Mouse (Mus musculus): Measurements from ENCODE around the gene Galnt10. TPM values are rescaled to one million over a fixed set of nuclear protein-coding genes. Genes with fewer than 3 reads are reported as not detected.

The Galnt10 gene
- total and polyA plus RNA-seq, 3 experiments, result 5.2 to 8.7 (median 5.6) TPM

- Histone ChIP-seq H3K4me1 (ENCODE audit: control insufficient read depth, insufficient read depth, low read length) (peaks cover 1% of the 10 kb centered on the region; the same call in 1 of the 2 replicates), H3K4me3 (no peak overlapping the region), H3K36me3 (ENCODE audit: control insufficient read depth, insufficient read depth, low read length) (no peaks in the 10 kb centered on the region), H3K27me3 (ENCODE audit: control insufficient read depth, insufficient read depth, low read length) (no peaks in the 10 kb centered on the region), H3K79me2 (replicated peaks; ENCODE audit: control insufficient read depth, insufficient read depth, low read length) (no peaks in the 10 kb centered on the region), H3K27ac (no peak overlapping the region), H3K9ac (ENCODE audit: low read depth, low read length) (no peak overlapping the region)
- intact Hi-C loops (cut with DNase I), result no loop called here
- DNase-seq, result peak in 1 of 2 experiments; percentile 8
- 76% methylated on average over 7 of the region's 7 CpGs for WGBS
- TF ChIP-seq EP300 (IDR thresholded peaks at IDR 0.05; ENCODE audit: insufficient read depth, low read depth, low read length) (no peak), POLR2A (IDR thresholded peaks at IDR 0.05; ENCODE audit: insufficient read depth, low read depth, low read length) (no peak), CTCF (IDR thresholded peaks at IDR 0.05) (no peak)
Observed at GRCm38 (mm10) chr11:57631805-57632485, 13.3 kb upstream of the Galnt10 start.

DNA sequence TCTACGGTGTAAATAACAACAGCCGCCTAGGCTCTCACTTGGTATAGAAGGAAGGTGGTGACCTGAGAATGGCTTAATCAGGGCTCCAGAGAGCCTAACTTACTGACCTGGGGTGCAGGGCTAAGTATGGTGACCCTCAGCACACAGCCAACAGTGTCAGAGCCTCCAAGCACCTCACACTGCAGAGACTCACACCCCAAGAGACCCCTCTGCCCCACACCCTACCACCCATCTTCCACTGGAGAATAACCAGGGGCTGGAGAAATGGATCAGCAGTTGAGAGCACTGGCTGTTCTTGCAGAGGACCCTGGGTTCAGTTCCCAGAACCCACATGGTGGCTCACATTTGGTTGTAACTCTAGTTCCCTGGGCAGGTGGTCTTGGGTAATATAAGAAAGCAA, 12.2 kb upstream of the Galnt10 start:
- H3K27ac ChIP-seq, result no peak overlapping the region
- H3K36me3 ChIP-seq (ENCODE audit: control insufficient read depth, insufficient read depth, low read length), result no peaks in the 10 kb centered on the region
- TF ChIP-seq EP300 (IDR thresholded peaks at IDR 0.05; ENCODE audit: insufficient read depth, low read depth, low read length), result no peak
- TF ChIP-seq POLR2A (IDR thresholded peaks at IDR 0.05; ENCODE audit: insufficient read depth, low read depth, low read length), result no peak
- TF ChIP-seq CTCF (IDR thresholded peaks at IDR 0.05), result no peak
- peak in 1 of 2 experiments; percentile 6 for DNase-seq
- no peaks in the 10 kb centered on the region for H3K4me1 ChIP-seq (ENCODE audit: control insufficient read depth, insufficient read depth, low read length)
- no peaks in the 10 kb centered on the region for H3K79me2 ChIP-seq (replicated peaks; ENCODE audit: control insufficient read depth, insufficient read depth, low read length)
- 98% methylated on average over 2 of the region's 2 CpGs for WGBS
- no peak overlapping the region for H3K9ac ChIP-seq (ENCODE audit: low read depth, low read length)
- H3K4me3 ChIP-seq, result no peak overlapping the region
- no peaks in the 10 kb centered on the region for H3K27me3 ChIP-seq (ENCODE audit: control insufficient read depth, insufficient read depth, low read length)
- intact Hi-C loops (cut with DNase I), result no loop called here

GRCm38 (mm10) chr11:57633975-57634585, 11.2 kb upstream of the Galnt10 start:
- Histone ChIP-seq H3K79me2 (replicated peaks; ENCODE audit: control insufficient read depth, insufficient read depth, low read length) (no peaks in the 10 kb centered on the region), H3K9ac (ENCODE audit: low read depth, low read length) (no peak overlapping the region), H3K4me1 (ENCODE audit: control insufficient read depth, insufficient read depth, low read length) (no peaks in the 10 kb centered on the region), H3K27me3 (ENCODE audit: control insufficient read depth, insufficient read depth, low read length) (no peaks in the 10 kb centered on the region), H3K36me3 (ENCODE audit: control insufficient read depth, insufficient read depth, low read length) (no peaks in the 10 kb centered on the region), H3K4me3 (no peak overlapping the region), H3K27ac (no peak overlapping the region)
- intact Hi-C loops (cut with DNase I), result no loop called here
- WGBS, result 69% methylated on average over 6 of the region's 6 CpGs
- TF ChIP-seq POLR2A (IDR thresholded peaks at IDR 0.05; ENCODE audit: insufficient read depth, low read depth, low read length), result no peak
- TF ChIP-seq EP300 (IDR thresholded peaks at IDR 0.05; ENCODE audit: insufficient read depth, low read depth, low read length), result no peak
- TF ChIP-seq CTCF (IDR thresholded peaks at IDR 0.05), result no peak
- peak in 1 of 2 experiments; percentile 14 for DNase-seq

GRCm38 (mm10) chr11:57635148-57635547, 10.1 kb upstream of the Galnt10 start:
- no peak for TF ChIP-seq POLR2A (IDR thresholded peaks at IDR 0.05; ENCODE audit: insufficient read depth, low read depth, low read length)
- TF ChIP-seq EP300 (IDR thresholded peaks at IDR 0.05; ENCODE audit: insufficient read depth, low read depth, low read length), result no peak
- TF ChIP-seq CTCF (IDR thresholded peaks at IDR 0.05), result no peak
- WGBS, result 23% methylated on average over 9 of the region's 9 CpGs
- H3K4me3 ChIP-seq, result no peak overlapping the region
- no peaks in the 10 kb centered on the region for H3K4me1 ChIP-seq (ENCODE audit: control insufficient read depth, insufficient read depth, low read length)
- H3K27me3 ChIP-seq (ENCODE audit: control insufficient read depth, insufficient read depth, low read length), result no peaks in the 10 kb centered on the region
- DNase-seq, result peak in 1 of 2 experiments; percentile 14
- H3K27ac ChIP-seq, result no peak overlapping the region
- no peaks in the 10 kb centered on the region for H3K79me2 ChIP-seq (replicated peaks; ENCODE audit: control insufficient read depth, insufficient read depth, low read length)
- H3K9ac ChIP-seq (ENCODE audit: low read depth, low read length), result no peak overlapping the region
- H3K36me3 ChIP-seq (ENCODE audit: control insufficient read depth, insufficient read depth, low read length), result no peaks in the 10 kb centered on the region
- intact Hi-C loops (cut with DNase I), result no loop called here

DNA sequence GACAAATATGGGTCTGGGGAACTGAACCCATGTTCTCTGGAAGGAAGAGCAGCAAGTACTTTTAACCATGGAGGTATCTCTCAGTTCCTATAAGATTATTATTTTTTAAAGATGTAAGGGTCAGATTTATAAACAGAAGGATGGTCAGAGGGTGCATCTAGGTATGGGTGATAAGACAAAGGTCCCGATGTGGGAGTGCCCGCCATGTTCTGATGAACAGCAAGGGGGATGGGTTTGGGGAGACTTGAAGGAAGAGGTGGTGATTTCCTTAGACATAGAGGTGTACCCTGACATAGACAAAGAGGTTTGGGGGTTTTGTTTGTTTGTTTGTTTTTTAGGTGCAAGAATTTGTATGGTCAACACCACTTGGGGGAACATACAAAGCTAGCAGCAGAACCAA, 1.6 kb upstream of the Galnt10 start:
- H3K36me3 ChIP-seq (ENCODE audit: control insufficient read depth, insufficient read depth, low read length), result no peaks in the 10 kb centered on the region
- H3K27ac ChIP-seq, result no peak overlapping the region
- peaks cover 1% of the 10 kb centered on the region; the same call in 1 of the 2 replicates for H3K4me1 ChIP-seq (ENCODE audit: control insufficient read depth, insufficient read depth, low read length)
- intact Hi-C loops (cut with DNase I), result loop anchor here (2.0 kb wide), 2 partner anchors 31 to 53 kb away; no protein-coding TSS in a partner anchor
- no peaks in the 10 kb centered on the region for H3K79me2 ChIP-seq (replicated peaks; ENCODE audit: control insufficient read depth, insufficient read depth, low read length)
- H3K27me3 ChIP-seq (ENCODE audit: control insufficient read depth, insufficient read depth, low read length), result no peaks in the 10 kb centered on the region
- DNase-seq, result peak in 1 of 2 experiments; percentile 8
- H3K4me3 ChIP-seq, result no peak overlapping the region
- TF ChIP-seq EP300 (IDR thresholded peaks at IDR 0.05; ENCODE audit: insufficient read depth, low read depth, low read length), result no peak
- TF ChIP-seq CTCF (IDR thresholded peaks at IDR 0.05), result no peak
- TF ChIP-seq POLR2A (IDR thresholded peaks at IDR 0.05; ENCODE audit: insufficient read depth, low read depth, low read length), result no peak
- H3K9ac ChIP-seq (ENCODE audit: low read depth, low read length), result no peak overlapping the region
- 69% methylated on average over 2 of the region's 2 CpGs for WGBS

Measured in heart, adult 2 months (tissue).